Mouse (Mus musculus) liver, embryonic 11.5 days (tissue): ENCODE measurements around the gene Ube3c. TPM values are rescaled to one million over a fixed set of nuclear protein-coding genes. Genes with fewer than 3 reads are reported as not detected.

ENCODE experiments used
- ATAC-seq: fragments of 200-750 bp; cut with Nextera tagmentation; replicated peaks from 2 replicates; pipeline ENCODE4 v1.8.0; 2017; ENCODE audit warnings: moderate number of reproducible peaks, mild to moderate bottlenecking, moderate TSS enrichment, moderate library complexity; ENCODE audit not compliant: low FRiP score
- DNase-seq: peaks from one replicate; pipeline ENCODE4 v3.0.0-alpha.2; 2017; ENCODE audit warnings: low spot score
- H3K27ac ChIP-seq: fragments of 300-500 bp; sonication (generic); 2 replicates; pipeline ENCODE4 v1.5.1; 2014; ENCODE audit warnings: mild to moderate bottlenecking, low read depth, low read length, control low read depth
- H3K27me3 ChIP-seq: fragments of 300-500 bp; sonication (generic); replicated peaks from 2 replicates; pipeline ENCODE4 v1.6.1; 2014; ENCODE audit warnings: low read length, mixed read lengths; ENCODE audit not compliant: control insufficient read depth, insufficient read depth
- H3K36me3 ChIP-seq: fragments of 300-500 bp; sonication (generic); 2 replicates; pipeline ENCODE4 v1.6.1; 2014; ENCODE audit warnings: mild to moderate bottlenecking, low read length, moderate library complexity, mixed read lengths; ENCODE audit not compliant: control insufficient read depth, insufficient read depth
- H3K4me1 ChIP-seq: fragments of 300-500 bp; sonication (generic); replicated peaks from 2 replicates; pipeline ENCODE4 v1.6.1; 2014; ENCODE audit warnings: low read length, mixed read lengths; ENCODE audit not compliant: control insufficient read depth, insufficient read depth
- H3K4me2 ChIP-seq: fragments of 300-500 bp; sonication (generic); 2 replicates; pipeline ENCODE4 v1.6.1; 2014; ENCODE audit warnings: mild to moderate bottlenecking, control low read depth, moderate library complexity
- H3K4me3 ChIP-seq: fragments of 300-500 bp; sonication (generic); 2 replicates; pipeline ENCODE4 v1.5.1; 2014; ENCODE audit warnings: low read depth, low read length, control low read depth
- H3K9ac ChIP-seq: fragments of 300-500 bp; sonication (generic); 2 replicates; pipeline ENCODE4 v1.6.1; 2014; ENCODE audit warnings: low read depth, low read length, control low read depth
- H3K9me3 ChIP-seq: fragments of 300-500 bp; sonication (generic); 2 replicates; pipeline ENCODE4 v1.6.1; 2016; ENCODE audit warnings: low read length, inconsistent platforms, mixed read lengths; ENCODE audit not compliant: control insufficient read depth
- WGBS: fragments of 180-500 bp; shearing (Covaris S2); extraction: QIAGEN DNeasy Blood & Tissue Kit; methylation state at CpG from one replicate; pipeline ENCODE4 v1.1.7; 2014; 5-methylcytosine and 5-hydroxymethylcytosine counted together
- polyA plus RNA-seq: library from polyadenylated mRNA; unstranded; fragments of >200 nt; fragmentation: Nextera tagmentation; extraction: Ambion mirVana; gene quantifications from 2 replicates; pipeline ENCODE4 v1.2.1, GENCODE M21; 2014

The Ube3c gene
- polyA plus RNA-seq, 1 experiment from 2014 or later: 29.4 TPM

DNA sequence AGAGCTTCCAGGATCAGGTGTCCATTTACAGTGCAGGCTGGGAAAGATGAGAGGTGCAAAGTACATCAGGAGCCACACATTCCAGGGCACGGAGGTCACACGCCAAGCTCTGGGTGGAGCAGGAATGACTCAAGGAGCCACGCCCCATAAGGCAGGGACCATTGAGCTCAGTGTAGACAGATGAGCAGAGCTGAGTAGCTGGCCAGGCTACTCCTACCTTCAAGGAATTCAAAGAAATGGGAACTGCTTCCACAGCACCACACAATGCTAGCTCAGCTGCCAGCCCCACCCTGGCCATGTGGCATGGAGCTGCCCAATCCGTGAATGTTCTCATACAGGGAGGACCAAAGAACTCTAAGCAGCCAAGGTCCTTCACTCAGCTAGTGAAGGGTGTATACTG lies 129.5 kb downstream of the Ube3c start:
- no peak overlapping the region for H3K9ac ChIP-seq
- no peak overlapping the region for H3K4me3 ChIP-seq
- H3K27me3 ChIP-seq: no peaks in the 10 kb centered on the region
- 78% methylated on average over 4 of the region's 4 CpGs for WGBS
- no peak for ATAC-seq
- H3K4me1 ChIP-seq: no peaks in the 10 kb centered on the region
- no peaks in the 10 kb centered on the region for H3K9me3 ChIP-seq
- H3K36me3 ChIP-seq: no peaks in the 10 kb centered on the region
- DNase-seq: no peak
- H3K4me2 ChIP-seq: no peak overlapping the region
- H3K27ac ChIP-seq: no peak overlapping the region

DNA sequence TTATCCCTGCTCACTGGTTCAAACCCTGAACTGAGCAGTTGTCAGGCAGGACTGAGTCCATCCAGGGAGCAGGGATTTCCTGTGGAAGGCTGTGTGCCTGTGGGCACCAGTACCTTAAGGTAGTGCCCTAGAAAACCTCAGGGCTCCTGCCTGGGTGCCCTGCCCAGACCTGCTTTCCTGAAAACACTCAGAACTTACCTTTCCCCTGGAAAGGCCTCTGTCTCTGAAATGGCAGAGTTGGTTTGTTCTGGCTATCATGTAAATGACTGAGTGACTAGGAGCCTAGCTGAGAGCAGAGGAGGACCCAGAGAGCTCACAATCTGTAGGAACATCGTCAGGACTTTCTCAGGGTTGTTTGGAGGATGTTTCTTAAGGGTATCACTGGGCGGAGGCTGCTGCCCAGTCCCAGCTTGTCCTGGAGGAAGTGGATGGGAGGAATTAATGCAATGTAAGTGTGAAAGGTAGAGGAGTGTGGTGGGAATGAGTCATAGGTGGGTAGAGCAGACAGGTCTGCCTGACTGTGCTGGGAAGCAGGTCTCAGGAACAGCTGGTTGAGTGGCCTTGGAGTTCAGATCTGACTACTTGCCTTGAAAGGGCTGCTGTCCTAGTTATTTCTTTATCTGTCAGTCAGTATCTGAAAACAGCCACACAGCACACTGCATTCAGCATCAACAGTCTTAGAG lies 130.6 kb downstream of the Ube3c start:
- H3K9ac ChIP-seq: no peak overlapping the region
- H3K36me3 ChIP-seq: no peaks in the 10 kb centered on the region
- WGBS: 61% methylated on average over 2 of the region's 2 CpGs
- ATAC-seq: no peak
- H3K27ac ChIP-seq: no peak overlapping the region
- no peaks in the 10 kb centered on the region for H3K27me3 ChIP-seq
- no peak overlapping the region for H3K4me3 ChIP-seq
- no peaks in the 10 kb centered on the region for H3K9me3 ChIP-seq
- no peak for DNase-seq
- H3K4me1 ChIP-seq: no peaks in the 10 kb centered on the region
- H3K4me2 ChIP-seq: no peak overlapping the region

DNA sequence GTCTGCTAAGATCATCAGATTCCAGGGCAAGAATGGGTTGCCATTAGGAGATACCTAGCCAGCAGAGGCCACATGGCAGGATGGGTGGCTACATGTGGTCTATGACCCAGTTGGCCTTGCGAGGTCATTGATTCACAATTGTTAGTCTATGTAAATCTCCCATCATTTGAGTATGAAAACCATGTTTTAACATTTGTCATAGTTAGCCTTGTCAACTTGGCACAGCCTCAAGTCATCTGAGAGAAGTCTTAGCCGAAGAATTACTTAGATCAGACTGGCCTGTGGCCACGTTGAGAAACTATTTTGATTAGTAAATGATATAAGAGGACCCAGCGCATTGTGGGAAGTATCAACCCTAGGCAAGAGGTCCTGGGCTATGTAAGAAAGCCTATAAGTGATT lies 138.2 kb downstream of the Ube3c start:
- Histone ChIP-seq H3K36me3 (no peaks in the 10 kb centered on the region), H3K9me3 (no peaks in the 10 kb centered on the region), H3K4me1 (no peaks in the 10 kb centered on the region), H3K27me3 (no peaks in the 10 kb centered on the region), H3K9ac (no peak overlapping the region), H3K27ac (no peak overlapping the region), H3K4me3 (no peak overlapping the region), H3K4me2 (no peak overlapping the region)
- WGBS: 86% methylated on average over 4 of the region's 4 CpGs
- DNase-seq: no peak
- no peak for ATAC-seq

DNA sequence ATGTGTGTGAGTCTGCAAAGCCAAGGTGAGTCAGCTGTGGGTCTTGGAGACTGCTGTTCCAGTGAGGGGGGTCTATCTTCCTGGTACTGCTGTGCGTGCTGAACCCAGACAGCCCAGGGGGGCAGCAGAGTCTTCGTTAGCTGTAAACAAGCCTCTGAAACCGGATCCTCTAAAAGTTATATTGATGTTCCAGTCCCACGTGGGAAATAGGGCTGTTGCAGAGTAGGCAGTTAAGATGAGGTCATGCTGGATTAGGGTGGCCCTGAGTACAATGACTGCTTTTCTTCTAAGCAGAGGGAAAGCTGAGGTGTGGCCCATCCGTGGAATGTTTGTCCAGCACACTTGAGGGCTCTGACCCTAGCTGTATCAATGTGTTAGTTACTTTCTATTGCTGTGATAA lies 139.2 kb downstream of the Ube3c start:
- H3K27ac ChIP-seq: no peak overlapping the region
- no peak for ATAC-seq
- 53% methylated on average over 5 of the region's 5 CpGs for WGBS
- H3K4me2 ChIP-seq: no peak overlapping the region
- H3K36me3 ChIP-seq: no peaks in the 10 kb centered on the region
- no peak for DNase-seq
- no peaks in the 10 kb centered on the region for H3K27me3 ChIP-seq
- no peaks in the 10 kb centered on the region for H3K9me3 ChIP-seq
- no peaks in the 10 kb centered on the region for H3K4me1 ChIP-seq
- no peak overlapping the region for H3K4me3 ChIP-seq
- H3K9ac ChIP-seq: no peak overlapping the region

DNA sequence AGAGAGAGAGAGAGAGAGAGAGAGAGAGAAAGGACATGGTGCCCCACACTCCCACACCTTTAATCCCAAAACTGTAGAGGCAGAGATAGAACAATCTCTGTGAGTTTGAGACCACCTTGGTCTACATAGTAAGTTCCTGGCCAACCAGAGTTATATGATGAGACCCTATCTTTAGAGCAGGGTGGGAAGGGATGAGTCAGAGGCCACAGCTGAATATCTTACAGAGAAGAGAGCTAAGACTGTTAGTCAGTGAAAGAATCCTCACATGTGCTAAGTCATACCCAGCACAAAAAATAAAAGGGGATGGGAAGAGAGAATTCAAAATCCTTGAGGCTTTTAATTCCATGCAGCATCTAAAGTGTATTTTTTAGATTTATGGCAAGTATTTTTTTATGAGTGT lies 142.6 kb downstream of the Ube3c start:
- no peaks in the 10 kb centered on the region for H3K9me3 ChIP-seq
- no peak for ATAC-seq
- no peaks in the 10 kb centered on the region for H3K27me3 ChIP-seq
- no peak for DNase-seq
- H3K36me3 ChIP-seq: no peaks in the 10 kb centered on the region
- no peak overlapping the region for H3K9ac ChIP-seq
- H3K27ac ChIP-seq: no peak overlapping the region
- no peak overlapping the region for H3K4me3 ChIP-seq
- no peaks in the 10 kb centered on the region for H3K4me1 ChIP-seq
- no peak overlapping the region for H3K4me2 ChIP-seq

DNA sequence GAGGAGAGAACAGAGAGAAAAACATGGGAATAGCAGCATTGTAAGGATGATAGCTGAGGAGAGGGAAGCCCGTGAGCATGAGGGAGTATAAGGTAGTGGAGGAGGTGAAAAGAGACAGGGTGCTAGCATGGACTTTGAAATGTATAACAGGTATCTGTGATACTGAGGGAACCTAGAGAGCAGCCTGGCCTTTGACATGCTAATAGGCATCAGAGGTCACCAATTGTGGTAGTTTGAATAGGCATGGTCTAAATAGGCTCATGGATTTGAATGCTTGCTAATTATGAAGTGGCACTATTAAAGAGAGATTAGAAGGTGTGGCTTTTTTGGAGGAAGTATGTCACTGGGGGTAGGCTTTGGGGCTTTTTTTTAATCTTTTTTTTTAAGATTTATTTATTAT lies 143.9 kb downstream of the Ube3c start:
- DNase-seq (no peak), ATAC-seq (no peak)
- Histone ChIP-seq H3K27ac (no peak overlapping the region), H3K9me3 (no peaks in the 10 kb centered on the region), H3K9ac (no peak overlapping the region), H3K36me3 (no peaks in the 10 kb centered on the region), H3K4me1 (no peaks in the 10 kb centered on the region), H3K27me3 (no peaks in the 10 kb centered on the region), H3K4me3 (no peak overlapping the region), H3K4me2 (no peak overlapping the region)
- 56% methylated on average over 1 of the region's 1 CpGs for WGBS

DNA sequence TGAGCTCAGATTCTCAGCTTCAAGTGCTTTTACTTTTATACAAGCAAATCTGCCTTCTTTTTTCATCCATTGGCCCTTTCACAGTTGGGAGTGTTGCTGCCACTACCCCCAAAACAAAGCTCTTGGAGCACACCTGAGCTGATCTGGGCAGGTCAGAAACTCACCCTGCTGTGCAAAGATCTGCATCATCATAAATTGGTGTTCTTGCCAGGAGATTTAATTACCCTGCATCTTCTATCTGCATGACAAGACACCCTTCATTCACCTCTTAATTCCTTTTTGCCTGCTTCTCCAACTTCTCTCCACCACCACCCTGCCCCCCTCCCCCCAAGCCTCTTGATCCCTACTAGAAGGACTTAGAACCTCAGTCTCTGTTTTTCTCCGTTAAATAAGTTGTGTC lies 152.1 kb downstream of the Ube3c start:
- WGBS: 18% methylated on average over 1 of the region's 1 CpGs
- Histone ChIP-seq H3K4me3 (no peak overlapping the region), H3K27me3 (no peaks in the 10 kb centered on the region), H3K4me2 (no peak overlapping the region), H3K36me3 (no peaks in the 10 kb centered on the region), H3K9me3 (no peaks in the 10 kb centered on the region), H3K27ac (no peak overlapping the region), H3K4me1 (no peaks in the 10 kb centered on the region), H3K9ac (no peak overlapping the region)
- no peak for ATAC-seq
- no peak for DNase-seq

DNA sequence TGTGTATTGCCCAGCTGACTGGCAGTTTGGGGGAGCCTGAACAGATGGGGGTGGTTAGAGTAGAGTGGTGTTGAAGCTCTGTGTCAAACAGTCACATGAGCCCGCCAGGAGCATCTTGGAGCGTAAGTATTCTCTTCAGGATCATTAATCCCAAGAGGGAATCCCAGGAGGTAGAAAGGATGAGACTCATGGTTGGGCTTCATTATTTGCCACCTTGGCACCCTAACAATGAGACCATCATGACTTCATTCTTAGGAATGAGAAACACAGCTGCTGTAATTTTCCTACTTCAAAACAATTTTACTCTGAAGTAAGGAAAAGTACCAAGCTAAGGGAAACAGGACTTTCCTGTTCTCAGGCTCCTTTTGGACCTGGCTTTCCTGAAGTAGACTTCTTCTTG lies 156.3 kb downstream of the Ube3c start:
- no peak overlapping the region for H3K4me3 ChIP-seq
- H3K36me3 ChIP-seq: no peaks in the 10 kb centered on the region
- 82% methylated on average over 2 of the region's 2 CpGs for WGBS
- H3K9ac ChIP-seq: no peak overlapping the region
- no peak overlapping the region for H3K4me2 ChIP-seq
- H3K27ac ChIP-seq: no peak overlapping the region
- DNase-seq: no peak
- H3K9me3 ChIP-seq: no peaks in the 10 kb centered on the region
- no peak for ATAC-seq
- no peaks in the 10 kb centered on the region for H3K27me3 ChIP-seq
- no peaks in the 10 kb centered on the region for H3K4me1 ChIP-seq
